Mouse (Mus musculus) myocyte (in vitro differentiated cells): ENCODE data around the gene Speer4b.

ENCODE experiments used
- CEBPB ChIP-seq: IDR thresholded peaks from 2 replicates; pipeline ENCODE4 v1.6.1; 2011; ENCODE audit warnings: mild to moderate bottlenecking, moderate library complexity; ENCODE audit not compliant: poor library complexity, insufficient read depth, severe bottlenecking
- E2F4 ChIP-seq: IDR thresholded peaks from one replicate; pipeline ENCODE4 v1.6.1; 2011; ENCODE audit warnings: mild to moderate bottlenecking, control low read depth, moderate library complexity; ENCODE audit not compliant: insufficient read depth
- MAX ChIP-seq: IDR thresholded peaks from one replicate; pipeline ENCODE4 v1.6.1; 2011; ENCODE audit warnings: low read depth, mild to moderate bottlenecking, control low read depth
- MYOG ChIP-seq, 3 experiments: IDR thresholded peaks; one replicate each; pipeline ENCODE4 v1.6.1; 2011; ENCODE audit warnings: control low read depth in 2 of 3, low read depth in 2 of 3, mild to moderate bottlenecking in 2 of 3; ENCODE audit not compliant: insufficient read length in 2 of 3, control insufficient read depth in 1 of 3, insufficient read depth in 1 of 3
- POLR2A ChIP-seq: IDR thresholded peaks from one replicate; pipeline ENCODE4 v1.6.1; 2011; ENCODE audit warnings: low read depth, mild to moderate bottlenecking, control low read depth, moderate library complexity; ENCODE audit not compliant: insufficient read length
- POLR2AphosphoS2 ChIP-seq: IDR thresholded peaks from one replicate; pipeline ENCODE4 v1.6.1; 2011; ENCODE audit warnings: low read depth, control low read depth; ENCODE audit not compliant: insufficient read length
- REST ChIP-seq: IDR thresholded peaks from one replicate; pipeline ENCODE4 v1.6.1; 2011; ENCODE audit warnings: mild to moderate bottlenecking, control low read depth, moderate library complexity; ENCODE audit not compliant: insufficient read depth, insufficient read length
- TCF12 ChIP-seq: IDR thresholded peaks from one replicate; pipeline ENCODE4 v1.6.1; 2011; ENCODE audit warnings: mild to moderate bottlenecking, control low read depth; ENCODE audit not compliant: poor library complexity, insufficient read depth, severe bottlenecking
- TCF3 ChIP-seq: IDR thresholded peaks from one replicate; pipeline ENCODE4 v1.6.1; 2011; ENCODE audit warnings: low read depth, control low read depth; ENCODE audit not compliant: insufficient read length
- USF1 ChIP-seq: IDR thresholded peaks from one replicate; pipeline ENCODE4 v1.6.1; 2011; ENCODE audit warnings: low read depth, mild to moderate bottlenecking, control low read depth, moderate library complexity

GRCm38 (mm10) chr5:27481706-27482105 lies 19.5 kb downstream of the Speer4b start:
- no peak for TF ChIP-seq POLR2A
- no peak for TF ChIP-seq USF1
- no peak for TF ChIP-seq MAX
- no peak for TF ChIP-seq TCF12
- TF ChIP-seq POLR2AphosphoS2 = no peak
- TF ChIP-seq TCF3 = no peak
- no peak for TF ChIP-seq E2F4
- no peak for TF ChIP-seq MYOG (IDR thresholded peaks at IDR 0.05; ENCODE audit: control insufficient read depth in 1 of 3, insufficient read depth in 1 of 3, insufficient read length in 2 of 3, low read depth in 2 of 3)
- TF ChIP-seq REST = no peak
- no peak for TF ChIP-seq CEBPB
